Mouse (Mus musculus): ENCODE measurements around the gene Plcb4. TPM values are rescaled to one million over a fixed set of nuclear protein-coding genes. Genes with fewer than 3 reads are reported as not detected.

Plcb4 gene
- polyA plus RNA-seq, 1 experiment from 2014 or later = 16.4 TPM

GRCm38 (mm10) chr2:135802878-135803450, 144.2 kb downstream of the Plcb4 start:
- H3K27me3 ChIP-seq (ENCODE audit: control insufficient read depth, insufficient read depth, low read depth, low read length) = no peaks in the 10 kb centered on the region
- no peak overlapping the region for H3K27ac ChIP-seq (ENCODE audit: low read length)
- H3K36me3 ChIP-seq (ENCODE audit: control insufficient read depth, insufficient read depth, low read length) = no peaks in the 10 kb centered on the region
- H3K4me2 ChIP-seq (ENCODE audit: low read depth, low read length) = no peak overlapping the region
- no peak overlapping the region for H3K9ac ChIP-seq (ENCODE audit: low read length)
- 92% methylated on average over 9 of the region's 9 CpGs for WGBS
- H3K4me1 ChIP-seq (replicated peaks; ENCODE audit: control insufficient read depth, insufficient read depth, low read length) = no peaks in the 10 kb centered on the region
- ATAC-seq (ENCODE audit: low read depth) = no peak
- H3K4me3 ChIP-seq (ENCODE audit: low read length) = no peak overlapping the region
- no peaks in the 10 kb centered on the region for H3K9me3 ChIP-seq (ENCODE audit: control insufficient read depth, low read length)

GRCm38 (mm10) chr2:135805748-135806685, 147.2 kb downstream of the Plcb4 start:
- no peak overlapping the region for H3K4me3 ChIP-seq (ENCODE audit: low read length)
- no peak overlapping the region for H3K9ac ChIP-seq (ENCODE audit: low read length)
- H3K9me3 ChIP-seq (ENCODE audit: control insufficient read depth, low read length) = no peaks in the 10 kb centered on the region
- no peaks in the 10 kb centered on the region for H3K36me3 ChIP-seq (ENCODE audit: control insufficient read depth, insufficient read depth, low read length)
- H3K4me2 ChIP-seq (ENCODE audit: low read depth, low read length) = no peak overlapping the region
- ATAC-seq (ENCODE audit: low read depth) = no peak
- H3K27me3 ChIP-seq (ENCODE audit: control insufficient read depth, insufficient read depth, low read depth, low read length) = no peaks in the 10 kb centered on the region
- H3K27ac ChIP-seq (ENCODE audit: low read length) = no peak overlapping the region
- no peaks in the 10 kb centered on the region for H3K4me1 ChIP-seq (replicated peaks; ENCODE audit: control insufficient read depth, insufficient read depth, low read length)
- WGBS = 72% methylated on average over 15 of the region's 15 CpGs

DNA sequence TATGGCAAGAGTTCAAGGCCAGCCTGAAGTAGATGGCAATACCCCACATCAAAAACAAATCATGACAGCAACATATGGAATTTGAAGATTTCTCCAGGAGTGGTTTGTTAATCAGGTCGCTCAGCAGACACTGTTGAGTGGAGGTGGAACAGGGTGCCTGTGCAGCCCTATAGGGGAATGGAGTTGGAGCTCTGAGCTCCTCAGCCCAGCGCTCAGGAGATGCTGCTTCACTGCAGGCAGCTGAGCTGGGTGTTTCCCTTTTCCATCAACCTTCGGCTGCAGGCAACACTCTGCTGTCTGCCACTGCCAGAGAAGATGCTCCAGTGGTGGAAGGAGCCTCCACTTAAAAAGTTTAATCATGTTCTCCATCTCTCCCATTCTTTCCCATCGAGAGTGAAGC, 149.5 kb downstream of the Plcb4 start:
- 58% methylated on average over 4 of the region's 4 CpGs for WGBS
- ATAC-seq (ENCODE audit: low read depth) = no peak
- Histone ChIP-seq H3K27ac (ENCODE audit: low read length) (no peak overlapping the region), H3K4me1 (replicated peaks; ENCODE audit: control insufficient read depth, insufficient read depth, low read length) (no peaks in the 10 kb centered on the region), H3K9ac (ENCODE audit: low read length) (no peak overlapping the region), H3K9me3 (ENCODE audit: control insufficient read depth, low read length) (no peaks in the 10 kb centered on the region), H3K36me3 (ENCODE audit: control insufficient read depth, insufficient read depth, low read length) (no peaks in the 10 kb centered on the region), H3K4me3 (ENCODE audit: low read length) (no peak overlapping the region), H3K27me3 (ENCODE audit: control insufficient read depth, insufficient read depth, low read depth, low read length) (no peaks in the 10 kb centered on the region), H3K4me2 (ENCODE audit: low read depth, low read length) (no peak overlapping the region)

DNA sequence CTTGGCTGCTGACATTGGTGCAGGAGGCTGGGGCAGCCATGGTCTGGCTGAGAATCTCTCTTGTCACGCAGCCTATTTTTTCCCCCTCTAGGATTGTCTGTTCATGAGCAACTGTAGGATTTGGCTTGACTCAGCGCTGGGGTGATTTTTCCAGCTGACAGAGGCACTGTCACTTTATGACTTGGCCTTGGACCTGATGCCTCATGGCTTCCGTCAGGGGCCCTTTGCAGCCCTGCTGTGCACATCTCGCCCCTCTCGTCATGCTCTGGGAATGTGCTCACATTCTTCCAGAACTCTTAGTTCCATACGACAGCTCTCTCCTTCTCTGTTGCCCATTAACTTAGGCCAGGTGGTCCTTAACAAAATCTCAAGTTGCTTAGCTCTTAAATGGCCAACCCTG, 152.0 kb downstream of the Plcb4 start:
- WGBS = 56% methylated on average over 6 of the region's 6 CpGs
- no peak overlapping the region for H3K9ac ChIP-seq (ENCODE audit: low read length)
- no peaks in the 10 kb centered on the region for H3K9me3 ChIP-seq (ENCODE audit: control insufficient read depth, low read length)
- no peaks in the 10 kb centered on the region for H3K36me3 ChIP-seq (ENCODE audit: control insufficient read depth, insufficient read depth, low read length)
- H3K27ac ChIP-seq (ENCODE audit: low read length) = no peak overlapping the region
- no peaks in the 10 kb centered on the region for H3K27me3 ChIP-seq (ENCODE audit: control insufficient read depth, insufficient read depth, low read depth, low read length)
- no peak overlapping the region for H3K4me3 ChIP-seq (ENCODE audit: low read length)
- no peaks in the 10 kb centered on the region for H3K4me1 ChIP-seq (replicated peaks; ENCODE audit: control insufficient read depth, insufficient read depth, low read length)
- no peak overlapping the region for H3K4me2 ChIP-seq (ENCODE audit: low read depth, low read length)
- ATAC-seq (ENCODE audit: low read depth) = peak; percentile 61; the same call in 1 of the 2 replicates

DNA sequence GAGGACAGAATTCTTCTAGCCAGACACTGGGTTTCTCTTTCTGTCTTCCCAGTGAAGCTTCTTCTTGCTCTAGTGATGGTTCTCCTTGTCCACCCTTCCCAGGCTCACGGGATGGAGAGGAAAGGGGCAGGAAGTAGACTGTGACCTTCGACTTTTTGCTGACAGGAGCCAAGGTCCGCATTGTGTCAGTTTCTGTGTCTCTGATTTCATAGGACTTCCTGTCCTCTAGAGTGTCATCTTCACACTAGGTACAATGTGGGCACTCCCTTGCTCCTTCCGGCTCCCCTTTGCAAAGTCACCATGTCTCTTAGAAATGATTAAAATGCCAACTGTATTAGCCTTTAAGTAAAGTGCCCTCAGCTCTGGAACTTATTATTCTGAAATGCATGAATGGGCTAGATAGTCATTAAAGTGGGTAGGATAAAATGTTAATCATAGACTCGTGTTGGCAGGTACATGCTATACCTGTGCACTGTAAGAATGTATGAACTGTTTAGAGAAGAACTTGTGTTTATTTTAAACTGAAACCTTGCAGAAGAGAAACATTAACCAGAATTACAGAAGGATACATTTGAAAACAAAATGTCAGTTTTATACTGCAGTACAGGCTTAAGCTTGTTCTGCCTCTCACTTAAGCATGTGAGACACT, 152.8 kb downstream of the Plcb4 start:
- H3K9me3 ChIP-seq (ENCODE audit: control insufficient read depth, low read length) = no peaks in the 10 kb centered on the region
- H3K4me2 ChIP-seq (ENCODE audit: low read depth, low read length) = no peak overlapping the region
- H3K27me3 ChIP-seq (ENCODE audit: control insufficient read depth, insufficient read depth, low read depth, low read length) = no peaks in the 10 kb centered on the region
- no peaks in the 10 kb centered on the region for H3K4me1 ChIP-seq (replicated peaks; ENCODE audit: control insufficient read depth, insufficient read depth, low read length)
- WGBS = 57% methylated on average over 5 of the region's 5 CpGs
- H3K4me3 ChIP-seq (ENCODE audit: low read length) = no peak overlapping the region
- ATAC-seq (ENCODE audit: low read depth) = no peak
- H3K27ac ChIP-seq (ENCODE audit: low read length) = no peak overlapping the region
- H3K36me3 ChIP-seq (ENCODE audit: control insufficient read depth, insufficient read depth, low read length) = no peaks in the 10 kb centered on the region
- H3K9ac ChIP-seq (ENCODE audit: low read length) = no peak overlapping the region

DNA sequence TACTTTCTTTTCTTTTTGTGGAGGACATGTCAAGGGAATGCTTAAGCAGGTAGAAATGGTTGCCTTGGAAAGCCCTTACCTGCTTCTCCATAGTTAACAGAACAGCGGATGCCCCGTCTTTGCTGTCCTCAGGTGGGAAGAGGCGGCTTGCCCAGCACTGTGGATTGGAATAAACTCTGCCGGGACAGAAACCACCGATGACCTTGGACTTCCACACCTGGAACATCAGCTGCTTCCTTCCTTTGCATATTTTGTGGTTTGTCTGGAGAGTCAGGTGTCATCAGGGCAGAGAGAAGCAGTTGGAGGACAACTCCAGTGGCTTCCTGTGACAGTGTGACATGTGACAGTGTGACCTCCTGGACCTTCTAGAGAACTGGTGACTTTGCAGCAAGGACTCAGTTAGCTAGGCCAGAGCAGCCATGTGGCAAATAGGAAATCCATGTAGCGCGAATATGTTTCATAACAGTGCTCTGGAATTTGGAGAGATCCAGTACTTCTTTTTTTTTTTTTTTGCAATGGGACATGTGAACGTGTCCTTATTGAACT, 154.0 kb downstream of the Plcb4 start:
- no peak for ATAC-seq (ENCODE audit: low read depth)
- 86% methylated on average over 8 of the region's 8 CpGs for WGBS
- H3K27me3 ChIP-seq (ENCODE audit: control insufficient read depth, insufficient read depth, low read depth, low read length) = no peaks in the 10 kb centered on the region
- H3K4me3 ChIP-seq (ENCODE audit: low read length) = no peak overlapping the region
- H3K4me2 ChIP-seq (ENCODE audit: low read depth, low read length) = no peak overlapping the region
- no peak overlapping the region for H3K9ac ChIP-seq (ENCODE audit: low read length)
- no peaks in the 10 kb centered on the region for H3K36me3 ChIP-seq (ENCODE audit: control insufficient read depth, insufficient read depth, low read length)
- H3K27ac ChIP-seq (ENCODE audit: low read length) = no peak overlapping the region
- no peaks in the 10 kb centered on the region for H3K4me1 ChIP-seq (replicated peaks; ENCODE audit: control insufficient read depth, insufficient read depth, low read length)
- H3K9me3 ChIP-seq (ENCODE audit: control insufficient read depth, low read length) = no peaks in the 10 kb centered on the region

DNA sequence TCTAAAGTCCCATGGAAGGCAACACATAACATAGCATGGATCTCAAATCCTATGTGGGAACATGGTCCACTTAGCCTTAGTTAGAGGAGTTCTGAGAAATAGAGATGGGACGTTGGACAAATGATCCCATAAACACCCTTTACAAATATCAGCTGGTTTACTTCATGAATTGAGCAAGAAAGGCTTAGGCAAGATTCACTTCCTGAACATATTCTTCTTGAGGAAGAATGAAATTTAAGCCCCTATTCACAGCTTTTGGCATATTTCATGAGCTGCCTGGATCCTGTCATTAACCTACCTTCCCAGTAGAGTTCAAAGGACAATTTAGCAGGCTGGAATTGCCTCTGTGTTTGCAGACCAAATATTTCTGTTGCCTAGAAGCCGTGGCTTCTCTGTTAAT, 161.9 kb downstream of the Plcb4 start:
- 48% methylated on average over 2 of the region's 2 CpGs for WGBS
- Histone ChIP-seq H3K27me3 (ENCODE audit: control insufficient read depth, insufficient read depth, low read depth, low read length) (no peaks in the 10 kb centered on the region), H3K27ac (ENCODE audit: low read length) (no peak overlapping the region), H3K9ac (ENCODE audit: low read length) (no peak overlapping the region), H3K36me3 (ENCODE audit: control insufficient read depth, insufficient read depth, low read length) (no peaks in the 10 kb centered on the region), H3K9me3 (ENCODE audit: control insufficient read depth, low read length) (no peaks in the 10 kb centered on the region), H3K4me1 (replicated peaks; ENCODE audit: control insufficient read depth, insufficient read depth, low read length) (no peaks in the 10 kb centered on the region), H3K4me2 (ENCODE audit: low read depth, low read length) (no peak overlapping the region), H3K4me3 (ENCODE audit: low read length) (no peak overlapping the region)
- ATAC-seq (ENCODE audit: low read depth) = no peak

GRCm38 (mm10) chr2:135823690-135824089, 164.9 kb downstream of the Plcb4 start:
- Histone ChIP-seq H3K9ac (ENCODE audit: low read length) (no peak overlapping the region), H3K36me3 (ENCODE audit: control insufficient read depth, insufficient read depth, low read length) (no peaks in the 10 kb centered on the region), H3K9me3 (ENCODE audit: control insufficient read depth, low read length) (no peaks in the 10 kb centered on the region), H3K27me3 (ENCODE audit: control insufficient read depth, insufficient read depth, low read depth, low read length) (no peaks in the 10 kb centered on the region), H3K4me3 (ENCODE audit: low read length) (no peak overlapping the region), H3K27ac (ENCODE audit: low read length) (no peak overlapping the region), H3K4me1 (replicated peaks; ENCODE audit: control insufficient read depth, insufficient read depth, low read length) (no peaks in the 10 kb centered on the region), H3K4me2 (ENCODE audit: low read depth, low read length) (no peak overlapping the region)
- no peak for ATAC-seq (ENCODE audit: low read depth)
- WGBS = 65% methylated on average over 1 of the region's 1 CpGs

GRCm38 (mm10) chr2:135824757-135825156, 165.9 kb downstream of the Plcb4 start:
- Histone ChIP-seq H3K4me1 (replicated peaks; ENCODE audit: control insufficient read depth, insufficient read depth, low read length) (no peaks in the 10 kb centered on the region), H3K9me3 (ENCODE audit: control insufficient read depth, low read length) (no peaks in the 10 kb centered on the region), H3K36me3 (ENCODE audit: control insufficient read depth, insufficient read depth, low read length) (no peaks in the 10 kb centered on the region), H3K4me3 (ENCODE audit: low read length) (no peak overlapping the region), H3K27ac (ENCODE audit: low read length) (no peak overlapping the region), H3K9ac (ENCODE audit: low read length) (no peak overlapping the region), H3K4me2 (ENCODE audit: low read depth, low read length) (no peak overlapping the region), H3K27me3 (ENCODE audit: control insufficient read depth, insufficient read depth, low read depth, low read length) (no peaks in the 10 kb centered on the region)
- ATAC-seq (ENCODE audit: low read depth) = no peak
- WGBS = 96% methylated on average over 1 of the region's 1 CpGs
